Mouse (Mus musculus) brain, embryonic 14.5 days (tissue): ENCODE measurements around the gene Fkbp4.

Source experiments
- CTCF ChIP-seq: fragments of 200-500 bp; IDR thresholded peaks from 2 replicates; pipeline ENCODE4 v1.5.1; 2012; ENCODE audit warnings: inconsistent platforms, mild to moderate bottlenecking, moderate library complexity, borderline replicate concordance; ENCODE audit not compliant: insufficient read depth, insufficient read length; ENCODE audit errors: extremely low read depth
- POLR2A ChIP-seq: fragments of 200-500 bp; IDR thresholded peaks from 2 replicates; pipeline ENCODE4 v1.6.1; 2012; ENCODE audit warnings: mild to moderate bottlenecking, inconsistent platforms, borderline replicate concordance; ENCODE audit not compliant: poor library complexity, insufficient read depth, insufficient read length, severe bottlenecking; ENCODE audit errors: extremely low read depth

DNA sequence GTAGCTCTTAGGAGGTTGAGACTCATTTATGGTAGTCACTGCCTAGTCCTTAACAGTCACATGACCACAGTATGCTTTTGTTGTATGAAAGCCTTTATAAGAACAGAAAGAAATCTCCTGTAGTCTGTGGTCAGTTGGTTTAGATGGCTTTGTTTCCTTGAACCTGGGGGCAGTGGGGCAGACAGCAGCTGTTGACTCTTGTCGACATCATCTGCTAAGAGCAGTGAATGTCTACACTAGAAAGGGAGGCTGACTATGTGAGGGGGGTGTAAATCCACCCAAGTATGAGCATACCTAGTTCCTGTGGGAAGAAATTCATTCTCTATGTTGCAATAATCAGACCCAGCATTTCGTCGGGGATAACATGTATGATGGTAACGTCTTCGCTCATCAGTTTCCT, 8.6 kb upstream of the Fkbp4 start:
- TF ChIP-seq CTCF (no peak), POLR2A (no peak)
